Mouse (Mus musculus) embryonic stem cell, embryonic (primary cell): ENCODE data around the gene Pak1.

Source experiments
- CTCF ChIA-PET, 4 experiments: fragments of 300-600 bp in 2 of 4; fragments of 350-600 bp in 2 of 4; sonication (Branson Sonifier 250); formaldehyde crosslinking; loops; one replicate each; lab custom pipeline; 2022; ENCODE audit warnings: inconsistent platforms in 2 of 4; lab: Charles Lee
- POLR2A ChIA-PET, 4 experiments: fragments of 300-600 bp in 2 of 4; fragments of 350-600 bp in 2 of 4; sonication (Branson Sonifier 250); formaldehyde crosslinking; loops; one replicate each; lab custom pipeline; 2022; ENCODE audit warnings: antibody characterized with exemption in 4 of 4, inconsistent platforms in 1 of 4; lab: Charles Lee

Gene Pak1

DNA sequence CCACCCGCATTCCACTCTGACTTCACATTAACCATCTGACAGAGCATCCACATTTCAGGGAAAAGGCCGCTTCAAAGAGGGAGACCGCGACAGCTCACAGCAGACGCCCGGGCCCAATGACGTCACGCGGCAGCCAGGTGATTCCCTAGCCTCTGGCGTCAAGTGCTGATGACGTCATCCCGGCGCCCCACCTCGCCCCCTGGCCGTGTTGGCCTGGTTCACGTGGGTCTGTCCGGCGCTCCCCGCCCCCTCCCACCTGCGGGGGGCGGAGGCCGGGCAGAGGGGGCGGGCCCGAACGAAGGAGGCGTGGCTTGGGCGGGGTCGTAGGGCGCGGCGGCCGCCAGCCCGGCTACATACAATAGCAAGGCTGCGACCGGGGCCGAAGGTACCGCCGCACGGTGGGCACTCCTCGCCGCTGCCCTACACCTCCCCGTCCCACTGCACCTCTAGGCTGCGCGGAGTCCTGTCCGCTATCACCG is at the start of gene Pak1:
Gene Pak1, plus strand, starts transcription at position 352 of the 479 bp plus-strand sequence.
- POLR2A ChIA-PET, result interaction anchor here in 3 of 4 experiments (0.5 to 6.4 kb wide), 23 partner anchors 10 to 398 kb away, joined by 3 to 78 read pairs (median 4); partner anchors contain the start of gene Aqp11 (in 1 of the 3)
- CTCF ChIA-PET, result interaction anchor here in 3 of 4 experiments (0.6 to 0.9 kb wide), 4 partner anchors 16 to 331 kb away, joined by 3 read pairs; partner anchors contain the start of gene Myo7a (in 1 of the 3)

DNA sequence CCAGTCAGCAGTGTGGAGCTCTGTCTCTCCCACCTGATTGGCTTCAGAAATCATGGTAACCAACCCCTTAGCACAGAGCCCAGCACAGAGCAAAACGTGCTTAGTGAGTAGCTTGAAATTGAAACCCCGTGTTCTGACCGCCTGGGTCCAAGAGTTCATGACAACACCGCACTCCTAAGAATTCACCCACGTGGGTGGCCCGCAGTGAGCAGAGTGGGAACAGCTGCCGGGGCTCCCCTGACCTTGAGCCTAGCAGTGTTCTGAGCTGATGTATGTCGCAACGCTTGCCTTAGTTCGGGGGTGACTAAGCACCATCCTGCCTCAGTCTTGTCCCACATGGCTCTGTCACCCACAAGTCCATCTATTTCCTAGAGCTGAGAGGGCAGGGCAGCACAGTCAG is 47.4 kb upstream of the Pak1 start:
- ChIA-PET CTCF (interaction anchor here in 3 of 4 experiments (0.6 to 2.2 kb wide), 7 partner anchors 9 to 364 kb away, joined by 3 to 7 read pairs (median 3); no protein-coding TSS in a partner anchor), POLR2A (interaction anchor here in 2 of 4 experiments (0.5 to 8.5 kb wide), 14 partner anchors 11 to 1105 kb away, joined by 3 to 64 read pairs (median 3); partner anchors contain the start of genes Alg8 (in 2 of the 2), Aamdc (in 1 of the 2), Kctd21 (in 1 of the 2) and Rsf1 (in 1 of the 2))

DNA sequence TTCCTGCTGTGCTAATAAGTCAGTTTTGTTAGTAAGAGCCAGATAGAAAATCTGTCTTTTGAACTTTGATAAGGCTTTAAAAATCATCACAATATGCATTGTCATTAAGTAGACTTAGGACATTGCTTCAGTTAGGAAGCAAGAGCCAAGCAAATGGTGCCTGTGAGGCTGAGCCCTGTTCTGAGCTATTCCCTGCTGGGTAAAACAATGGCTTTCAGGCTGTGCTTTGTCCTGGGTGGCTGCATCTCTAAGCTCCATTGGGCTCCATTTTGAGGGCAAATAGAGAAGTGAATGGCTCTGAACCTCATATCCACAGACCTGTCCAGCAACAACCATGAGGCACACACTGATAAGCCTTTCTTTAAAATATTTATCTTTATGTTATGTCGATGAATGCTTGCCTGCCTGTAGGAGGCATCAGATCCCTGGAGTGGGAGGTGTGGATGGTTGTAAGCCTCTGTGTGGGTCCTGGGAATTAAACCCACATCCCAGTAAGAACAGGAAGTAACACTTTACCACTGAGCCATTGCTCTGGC is 46.5 kb upstream of the Pak1 start:
- ChIA-PET CTCF (interaction anchor here in 2 of 4 experiments (1.2 to 2.2 kb wide), 6 partner anchors 22 to 600 kb away, joined by 3 to 7 read pairs (median 4); no protein-coding TSS in a partner anchor), POLR2A (interaction anchor here (0.5 to 8.5 kb wide), 9 partner anchors 10 to 186 kb away, joined by 3 to 64 read pairs (median 4); no protein-coding TSS in a partner anchor)

- POLR2A ChIA-PET, result interaction anchor here in 3 of 4 experiments (0.6 to 1.8 kb wide), 5 partner anchors 12 to 720 kb away, joined by 3 to 16 read pairs (median 4); partner anchors contain the start of genes Aamdc (in 1 of the 3) and Rsf1 (in 1 of the 3)
- CTCF ChIA-PET, result interaction anchor here in 2 of 4 experiments (1.0 to 2.7 kb wide), 6 partner anchors 26 to 374 kb away, joined by 3 to 7 read pairs (median 3); partner anchors contain the start of gene Myo7a (in 1 of the 2)
Measured at GRCm38 (mm10) chr7:97745299-97745698, 43.0 kb upstream of the Pak1 start.

- ChIA-PET POLR2A (interaction anchor here in 3 of 4 experiments (0.7 to 2.5 kb wide), 7 partner anchors 13 to 442 kb away, joined by 3 to 8 read pairs (median 5); partner anchors contain the start of genes Aamdc (in 1 of the 3) and Rsf1 (in 1 of the 3)), CTCF (interaction anchor here (0.6 to 3.2 kb wide), 18 partner anchors 9 to 403 kb away, joined by 3 to 23 read pairs (median 4); partner anchors contain the start of gene Aqp11 (in 2 of the 4))
Measured at GRCm38 (mm10) chr7:97747176-97747707, 41.1 kb upstream of the Pak1 start.

- ChIA-PET CTCF (interaction anchor here (0.5 to 3.2 kb wide), 46 partner anchors 9 to 707 kb away, joined by 3 to 23 read pairs (median 4); partner anchors contain the start of genes Aqp11 (in 2 of the 4), Aamdc (in 1 of the 4) and Rsf1 (in 1 of the 4)), POLR2A (interaction anchor here in 3 of 4 experiments (0.6 to 2.5 kb wide), 37 partner anchors 8 to 982 kb away, joined by 3 to 10 read pairs (median 4); partner anchors contain the start of genes Aqp11 (in 3 of the 3), Aamdc (in 1 of the 3), Kctd21 (in 1 of the 3) and Rsf1 (in 1 of the 3))
Measured at GRCm38 (mm10) chr7:97747787-97748497, 40.4 kb upstream of the Pak1 start.

- CTCF ChIA-PET, result interaction anchor here (0.5 to 3.2 kb wide), 41 partner anchors 10 to 863 kb away, joined by 3 to 23 read pairs (median 4); partner anchors contain the start of genes Aqp11 (in 2 of the 4), Aamdc (in 1 of the 4) and Rsf1 (in 1 of the 4)
- POLR2A ChIA-PET, result interaction anchor here in 3 of 4 experiments (0.6 to 2.5 kb wide), 35 partner anchors 9 to 981 kb away, joined by 3 to 10 read pairs (median 4); partner anchors contain the start of genes Aqp11 (in 3 of the 3), Aamdc (in 1 of the 3) and Rsf1 (in 1 of the 3)
Measured at GRCm38 (mm10) chr7:97748527-97749206, 39.7 kb upstream of the Pak1 start.

- ChIA-PET POLR2A (interaction anchor here in 3 of 4 experiments (0.7 to 2.5 kb wide), 23 partner anchors 8 to 379 kb away, joined by 3 to 10 read pairs (median 4); partner anchors contain the start of gene Aqp11 (in 3 of the 3)), CTCF (interaction anchor here (0.5 to 3.2 kb wide), 15 partner anchors 8 to 862 kb away, joined by 3 to 23 read pairs (median 3); partner anchors contain the start of gene Aqp11 (in 1 of the 4))
Measured at GRCm38 (mm10) chr7:97749207-97750190, 38.8 kb upstream of the Pak1 start.

- POLR2A ChIA-PET, result interaction anchor here (0.6 to 3.1 kb wide), 26 partner anchors 8 to 431 kb away, joined by 3 to 18 read pairs (median 3); partner anchors contain the start of genes Aqp11 (in 1 of the 4) and Gdpd4 (in 1 of the 4)
- CTCF ChIA-PET, result interaction anchor here in 3 of 4 experiments (0.5 to 1.4 kb wide), 3 partner anchors 11 to 231 kb away, joined by 3 to 4 read pairs (median 3); no protein-coding TSS in a partner anchor
Measured at GRCm38 (mm10) chr7:97756967-97757881, 31.1 kb upstream of the Pak1 start.

GRCm38 (mm10) chr7:97764591-97764990 is 23.8 kb upstream of the Pak1 start:
- ChIA-PET POLR2A (interaction anchor here in 2 of 4 experiments (1.1 to 1.8 kb wide), 4 partner anchors 9 to 186 kb away, joined by 3 to 5 read pairs (median 4); partner anchors contain the start of genes Aamdc (in 1 of the 2) and Rsf1 (in 1 of the 2)), CTCF (no interaction called here)

- ChIA-PET POLR2A (interaction anchor here in 2 of 4 experiments (0.7 to 2.9 kb wide), 12 partner anchors 8 to 186 kb away, joined by 3 to 18 read pairs (median 5); partner anchors contain the start of genes Aamdc (in 1 of the 2) and Rsf1 (in 1 of the 2)), CTCF (interaction anchor here in 1 of 4 experiments (0.6 kb wide), 1 partner anchor 342 kb away, joined by 7 read pairs; no protein-coding TSS in a partner anchor)
Measured at GRCm38 (mm10) chr7:97765181-97765962, 23.0 kb upstream of the Pak1 start.

DNA sequence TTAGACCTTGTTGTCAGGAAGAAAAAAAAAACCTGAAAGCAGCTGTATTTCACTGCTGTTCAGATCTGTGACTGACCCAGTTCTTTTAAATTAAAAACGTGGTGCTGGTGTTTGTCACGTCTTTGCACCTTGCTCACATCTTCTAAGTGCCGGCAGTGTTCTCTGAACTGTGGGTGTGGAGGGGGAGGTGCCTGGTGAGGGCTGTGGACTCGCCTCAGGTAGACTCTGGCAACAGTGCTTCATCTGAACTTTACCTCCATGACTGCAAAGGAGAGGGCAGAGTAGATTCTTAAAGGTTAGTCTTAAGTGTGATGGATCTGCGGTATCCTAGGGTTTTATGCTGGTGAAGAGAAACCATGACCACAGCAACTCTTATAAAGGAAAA is 22.4 kb upstream of the Pak1 start:
- ChIA-PET POLR2A (interaction anchor here in 2 of 4 experiments (0.7 to 2.9 kb wide), 12 partner anchors 9 to 187 kb away, joined by 3 to 18 read pairs (median 5); partner anchors contain the start of genes Aamdc (in 1 of the 2), Pak1 (in 1 of the 2) and Rsf1 (in 1 of the 2)), CTCF (no interaction called here)
